Mouse (Mus musculus) hindbrain, embryonic 13.5 days (tissue): Measurements from ENCODE around the gene Gm9639. TPM values are rescaled to one million over a fixed set of nuclear protein-coding genes. Genes with fewer than 3 reads are reported as not detected.
"Not testable (repeated sequence)": the region's sequence is repeated elsewhere in the genome, so short reads cannot be mapped to it uniquely, and the experiment has no call there.

ENCODE experiments used
- ATAC-seq: fragments of 200-750 bp; cut with Nextera tagmentation; 2 replicates; pipeline ENCODE4 v1.8.0; 2017; ENCODE audit warnings: moderate TSS enrichment; ENCODE audit not compliant: low FRiP score
- H3K27ac ChIP-seq: fragments of 300-500 bp; sonication (generic); 2 replicates; pipeline ENCODE4 v1.5.1; 2015; ENCODE audit warnings: inconsistent platforms, mild to moderate bottlenecking, moderate library complexity
- H3K27me3 ChIP-seq: fragments of 300-500 bp; sonication (generic); 2 replicates; pipeline ENCODE4 v1.6.1; 2015; ENCODE audit warnings: mild to moderate bottlenecking, inconsistent platforms
- H3K36me3 ChIP-seq: fragments of 300-500 bp; sonication (generic); 2 replicates; pipeline ENCODE4 v1.6.1; 2015; ENCODE audit warnings: mild to moderate bottlenecking, inconsistent platforms
- H3K4me1 ChIP-seq: fragments of 300-500 bp; sonication (generic); replicated peaks from 2 replicates; pipeline ENCODE4 v1.6.1; 2015; ENCODE audit warnings: inconsistent platforms
- H3K4me2 ChIP-seq: fragments of 300-500 bp; sonication (generic); 2 replicates; pipeline ENCODE4 v1.6.1; 2015; ENCODE audit warnings: inconsistent platforms, mild to moderate bottlenecking, moderate library complexity
- H3K4me3 ChIP-seq: fragments of 300-500 bp; sonication (generic); 2 replicates; pipeline ENCODE4 v1.5.1; 2015; ENCODE audit warnings: mild to moderate bottlenecking, inconsistent platforms
- H3K9ac ChIP-seq: fragments of 300-500 bp; sonication (generic); 2 replicates; pipeline ENCODE4 v1.6.1; 2015; ENCODE audit warnings: mild to moderate bottlenecking, inconsistent platforms
- H3K9me3 ChIP-seq: fragments of 300-500 bp; sonication (generic); 2 replicates; pipeline ENCODE4 v1.6.1; 2016; ENCODE audit warnings: inconsistent platforms
- WGBS: fragments of 180-500 bp; shearing (Covaris S2); methylation state at CpG from one replicate; pipeline ENCODE4 v1.1.7; 2015; 5-methylcytosine and 5-hydroxymethylcytosine counted together
- polyA plus RNA-seq: library from polyadenylated mRNA; unstranded; fragments of >200 nt; fragmentation: Nextera tagmentation; extraction: Ambion mirVana; gene quantifications from 2 replicates; pipeline ENCODE4 v1.2.1, GENCODE M21; 2015

The Gm9639 gene
- polyA plus RNA-seq, 1 experiment from 2014 or later, result not detected

DNA sequence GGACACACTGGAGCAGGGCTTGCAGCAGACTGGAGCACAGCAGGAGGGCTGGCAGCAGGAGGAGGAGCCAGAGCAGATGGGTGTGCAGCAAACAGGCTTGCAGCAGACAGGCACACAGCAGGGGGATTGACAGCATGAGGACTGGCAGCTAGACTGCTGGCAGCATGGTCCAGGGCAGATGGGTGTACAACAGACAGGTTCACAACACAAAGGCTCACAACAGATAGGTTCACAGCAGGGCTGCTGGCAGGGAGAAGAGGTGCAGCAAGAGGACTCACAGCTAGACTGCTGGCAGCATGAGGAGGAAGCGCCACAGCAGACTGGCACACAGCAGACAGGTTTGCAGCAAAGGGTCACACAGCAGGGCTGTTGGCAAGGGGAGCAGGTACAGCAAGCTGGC, 44.2 kb downstream of the Gm9639 start:
- H3K9me3 ChIP-seq, H3K27ac ChIP-seq, ATAC-seq, H3K27me3 ChIP-seq, H3K9ac ChIP-seq, H3K4me1 ChIP-seq, H3K4me2 ChIP-seq, H3K4me3 ChIP-seq, H3K36me3 ChIP-seq: not testable (repeated sequence)
- WGBS, result 86% methylated on average over 1 of the region's 1 CpGs

Other genes with a start within 250 kb of the Gm9639 start
- 69.0 and 71.9 TPM in 2 replicates for gene Pttg1ip, start 213.4 kb downstream of the Gm9639 start, polyA plus RNA-seq
- 271 and 274 TPM in 2 replicates for gene Sumo3, start 189.0 kb downstream of the Gm9639 start, polyA plus RNA-seq
- 2.1 and 3.4 TPM in 2 replicates for gene Gm49325, start 188.9 kb downstream of the Gm9639 start, polyA plus RNA-seq
- 94.5 and 95.0 TPM in 2 replicates for gene Ube2g2, start 172.8 kb downstream of the Gm9639 start, polyA plus RNA-seq
- 0.74 and 0.82 TPM in 2 replicates for gene Tspear, start 108.5 kb downstream of the Gm9639 start, polyA plus RNA-seq
- not detected in 2 replicates for gene Gm19402, start 104.3 kb downstream of the Gm9639 start, polyA plus RNA-seq
- not detected in 2 replicates for gene Gm9508, start 97.8 kb downstream of the Gm9639 start, polyA plus RNA-seq
- gene Gm10272, start 88.5 kb downstream of the Gm9639 start, polyA plus RNA-seq, result not detected in 2 replicates
- not detected in 2 replicates for gene Gm10024, start 83.6 kb downstream of the Gm9639 start, polyA plus RNA-seq
- gene Gm10142, start 79.3 kb downstream of the Gm9639 start, polyA plus RNA-seq, result not detected in 2 replicates
- not detected in 2 replicates for gene Krtap12-1, start 74.5 kb downstream of the Gm9639 start, polyA plus RNA-seq
- not detected in 2 replicates for gene Gm10100, start 68.6 kb downstream of the Gm9639 start, polyA plus RNA-seq
- not detected in 2 replicates for gene Gm18596, start 52.4 kb downstream of the Gm9639 start, polyA plus RNA-seq
- gene Gm9736, start 43.7 kb downstream of the Gm9639 start, polyA plus RNA-seq, result not detected in 2 replicates
- gene Gm3233, start 35.4 kb downstream of the Gm9639 start, polyA plus RNA-seq, result not detected in 2 replicates
- gene Gm3238, start 23.8 kb downstream of the Gm9639 start, polyA plus RNA-seq, result not detected in 2 replicates
- not detected in 2 replicates for gene Gm7138, start 18.1 kb downstream of the Gm9639 start, polyA plus RNA-seq
- gene Gm3250, start 12.5 kb downstream of the Gm9639 start, polyA plus RNA-seq, result not detected in 2 replicates
- gene Gm7137, start 6.9 kb downstream of the Gm9639 start, polyA plus RNA-seq, result not detected in 2 replicates
- not detected in 2 replicates for gene Gm19668, start 4.1 kb upstream of the Gm9639 start, polyA plus RNA-seq
- not detected in 2 replicates for gene Gm9507, start 16.8 kb upstream of the Gm9639 start, polyA plus RNA-seq
- gene Gm2696, start 19.6 kb upstream of the Gm9639 start, polyA plus RNA-seq, result not detected in 2 replicates
- gene Krtap10-4, start 32.0 kb upstream of the Gm9639 start, polyA plus RNA-seq, result not detected in 2 replicates
- not detected in 2 replicates for gene Krtap10-10, start 40.9 kb upstream of the Gm9639 start, polyA plus RNA-seq
- gene Gm36176, start 51.7 kb upstream of the Gm9639 start, polyA plus RNA-seq, result not detected in 2 replicates
- gene Gm10318, start 57.8 kb upstream of the Gm9639 start, polyA plus RNA-seq, result not detected in 2 replicates
- not detected in 2 replicates for gene Gm3285, start 66.9 kb upstream of the Gm9639 start, polyA plus RNA-seq
- gene Lrrc3, start 107.5 kb upstream of the Gm9639 start, polyA plus RNA-seq, result 12.5 and 14.0 TPM in 2 replicates
- gene Trpm2, start 175.5 kb upstream of the Gm9639 start, polyA plus RNA-seq, result 3.0 and 3.9 TPM in 2 replicates
- 38.1 and 40.5 TPM in 2 replicates for gene 1810043G02Rik, start 183.4 kb upstream of the Gm9639 start, polyA plus RNA-seq
- gene Pfkl, start 215.0 kb upstream of the Gm9639 start, polyA plus RNA-seq, result 106 and 107 TPM in 2 replicates
- gene Dnmt3l, start 246.9 kb upstream of the Gm9639 start, polyA plus RNA-seq, result not detected in 2 replicates
- gene Aire, start 248.5 kb upstream of the Gm9639 start, polyA plus RNA-seq, result 0.10 TPM in 1 of 2 replicates, not detected in the other